Mouse (Mus musculus): ENCODE data around the gene Serinc1.

DNA sequence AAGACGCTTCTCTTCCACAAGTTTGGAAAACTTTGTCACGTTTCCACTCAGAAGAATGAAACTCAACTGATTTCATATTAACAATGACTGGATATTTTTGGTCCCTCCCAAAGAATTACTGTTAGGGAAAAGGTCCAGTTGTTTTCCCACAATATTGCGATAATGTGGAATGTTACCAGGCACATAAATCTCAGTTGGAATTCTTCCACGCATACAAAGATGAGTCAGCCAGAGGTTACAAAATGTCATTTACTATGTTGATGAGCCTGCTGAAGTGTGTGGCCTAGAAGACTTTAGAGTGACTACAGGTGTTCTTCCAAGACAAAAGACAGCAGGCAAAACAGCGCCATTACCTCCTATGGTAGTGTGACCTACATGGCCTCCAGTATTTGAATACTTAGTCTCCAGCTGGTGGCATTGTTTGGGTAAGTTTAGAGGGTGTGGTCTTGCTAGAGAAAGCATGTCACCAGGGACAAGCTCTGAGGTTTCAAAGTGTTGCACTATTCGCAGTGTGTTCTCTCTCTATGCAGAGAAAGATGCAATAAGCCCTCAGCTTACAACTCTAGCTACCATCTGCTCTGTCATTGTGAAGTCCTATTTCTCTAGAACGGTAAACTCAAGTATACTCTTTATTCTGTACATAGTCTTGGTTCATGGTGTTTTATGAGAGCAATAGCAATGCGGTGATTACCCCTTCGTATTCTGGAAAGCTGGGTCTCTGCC is 55.0 kb downstream of the Serinc1 start:
- TF ChIP-seq CTCF (IDR thresholded peaks at IDR 0.05; ENCODE audit: extremely low read depth, insufficient read depth, low read length): no peak
- no peak for TF ChIP-seq POLR2A (IDR thresholded peaks at IDR 0.05; ENCODE audit: extremely low read depth, insufficient read depth, low read length)
